Mouse (Mus musculus): ENCODE data around the gene Rap2a.

- TF ChIP-seq CTCF (IDR thresholded peaks at IDR 0.05; ENCODE audit: borderline replicate concordance, insufficient read depth, low read length) (no peak), POLR2A (IDR thresholded peaks at IDR 0.05; ENCODE audit: low read depth, low read length) (no peak)
These were observed 11.4 kb upstream of the Rap2a start for GRCm38 (mm10) chr14:120466816-120467215.

Measured in embryonic fibroblast, embryonic 13.5 days (primary cell).